Mouse (Mus musculus) midbrain, postnatal 0 days (tissue): ENCODE data around the gene Jup. TPM values are rescaled to one million over a fixed set of nuclear protein-coding genes. Genes with fewer than 3 reads are reported as not detected.

ENCODE experiments used
- ATAC-seq: fragments of 200-750 bp; cut with Nextera tagmentation; 2 replicates; pipeline ENCODE4 v1.8.0; 2017; ENCODE audit warnings: moderate number of reproducible peaks, mild to moderate bottlenecking, moderate TSS enrichment, moderate library complexity; ENCODE audit not compliant: low FRiP score
- DNase-seq: peaks from one replicate; pipeline ENCODE4 v3.0.0-alpha.2; 2015; ENCODE audit warnings: low spot score
- H3K27ac ChIP-seq: fragments of 300-500 bp; sonication (generic); 2 replicates; pipeline ENCODE4 v1.5.1; 2014; ENCODE audit warnings: low read depth, mild to moderate bottlenecking, low read length, mixed read lengths
- H3K27me3 ChIP-seq: fragments of 300-500 bp; sonication (generic); 2 replicates; pipeline ENCODE4 v1.6.1; 2014; ENCODE audit warnings: low read length, control low read depth, mixed read lengths; ENCODE audit not compliant: insufficient read depth
- H3K36me3 ChIP-seq: fragments of 300-500 bp; sonication (generic); 2 replicates; pipeline ENCODE4 v1.6.1; 2014; ENCODE audit warnings: low read length, control low read depth, mixed read lengths; ENCODE audit not compliant: insufficient read depth
- H3K4me1 ChIP-seq: fragments of 300-500 bp; sonication (generic); 2 replicates; pipeline ENCODE4 v1.6.1; 2014; ENCODE audit warnings: mild to moderate bottlenecking, control low read depth, antibody characterized with exemption, low read length, mixed read lengths; ENCODE audit not compliant: insufficient read depth
- H3K4me2 ChIP-seq: fragments of 300-500 bp; sonication (generic); 2 replicates; pipeline ENCODE4 v1.6.1; 2014; ENCODE audit warnings: low read depth, mild to moderate bottlenecking, low read length, mixed read lengths; ENCODE audit not compliant: poor library complexity, severe bottlenecking
- H3K4me3 ChIP-seq: fragments of 300-500 bp; sonication (generic); 2 replicates; pipeline ENCODE4 v1.5.1; 2014; ENCODE audit warnings: low read depth, mild to moderate bottlenecking, low read length, moderate library complexity
- H3K9ac ChIP-seq: fragments of 300-500 bp; sonication (generic); replicated peaks from 2 replicates; pipeline ENCODE4 v1.6.1; 2014; ENCODE audit warnings: mild to moderate bottlenecking, low read length, moderate library complexity, mixed read lengths; ENCODE audit not compliant: poor library complexity, severe bottlenecking
- H3K9me3 ChIP-seq: fragments of 300-500 bp; sonication (generic); 2 replicates; pipeline ENCODE4 v1.6.1; 2016; ENCODE audit warnings: low read length, control low read depth
- CTCF ChIP-seq: IDR thresholded peaks from 2 replicates; pipeline ENCODE4 v1.5.1; 2016; ENCODE audit warnings: antibody characterized with exemption, mild to moderate bottlenecking
- WGBS: fragments of 180-500 bp; shearing (Covaris S2); extraction: QIAGEN DNeasy Blood & Tissue Kit; methylation state at CpG from one replicate; pipeline ENCODE4 v1.1.7; 2014; 5-methylcytosine and 5-hydroxymethylcytosine counted together
- polyA plus RNA-seq: library from polyadenylated mRNA; unstranded; fragments of >200 nt; fragmentation: Nextera tagmentation; extraction: Ambion mirVana; gene quantifications from 2 replicates; pipeline ENCODE4 v1.2.1, GENCODE M21; 2015
- total RNA-seq: library from RNA; depleted of rRNA; stranded (reverse); fragments of >200 nt; gene quantifications from 2 replicates; pipeline ENCODE4 v1.2.3, GENCODE M21; 2014

Gene Jup
- total and polyA plus RNA-seq, 2 experiments from 2014 or later: 69.7 to 156 TPM

DNA sequence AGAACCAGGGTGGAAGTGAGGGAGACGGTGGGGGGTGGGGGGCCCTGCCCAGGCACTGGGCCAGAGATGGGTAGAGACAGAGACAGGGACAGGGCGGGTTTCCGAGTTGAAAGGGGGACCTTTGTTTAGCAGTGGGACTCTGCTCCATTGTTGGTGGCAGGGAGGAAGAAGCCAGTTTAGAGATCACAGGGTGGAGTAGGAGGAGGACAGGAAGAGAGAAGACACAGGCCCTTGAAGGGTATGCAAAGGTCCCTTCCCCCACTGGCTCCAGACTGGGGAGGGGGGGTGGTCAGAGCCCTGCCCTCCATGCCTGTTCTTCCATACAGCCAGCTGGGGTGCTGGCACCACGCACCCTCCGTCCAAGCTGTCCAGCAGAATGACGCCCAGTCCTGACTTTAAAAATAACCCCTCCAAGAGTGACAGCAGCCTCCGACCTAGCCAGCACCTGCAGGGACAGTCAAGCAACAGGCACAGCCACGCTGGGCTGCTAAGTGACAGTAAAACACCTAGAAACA, 7.6 kb downstream of the Jup start:
- no peak for DNase-seq
- Histone ChIP-seq H3K4me3 (no peak overlapping the region), H3K27me3 (no peaks in the 10 kb centered on the region), H3K4me1 (peaks cover 2% of the 10 kb centered on the region; the same call in 1 of the 2 replicates), H3K36me3 (peaks cover 10% of the 10 kb centered on the region), H3K9me3 (no peaks in the 10 kb centered on the region), H3K27ac (no peak overlapping the region), H3K9ac (no peak overlapping the region), H3K4me2 (no peak overlapping the region)
- 42% methylated on average over 8 of the region's 8 CpGs for WGBS
- no peak for ATAC-seq
- TF ChIP-seq CTCF: no peak

DNA sequence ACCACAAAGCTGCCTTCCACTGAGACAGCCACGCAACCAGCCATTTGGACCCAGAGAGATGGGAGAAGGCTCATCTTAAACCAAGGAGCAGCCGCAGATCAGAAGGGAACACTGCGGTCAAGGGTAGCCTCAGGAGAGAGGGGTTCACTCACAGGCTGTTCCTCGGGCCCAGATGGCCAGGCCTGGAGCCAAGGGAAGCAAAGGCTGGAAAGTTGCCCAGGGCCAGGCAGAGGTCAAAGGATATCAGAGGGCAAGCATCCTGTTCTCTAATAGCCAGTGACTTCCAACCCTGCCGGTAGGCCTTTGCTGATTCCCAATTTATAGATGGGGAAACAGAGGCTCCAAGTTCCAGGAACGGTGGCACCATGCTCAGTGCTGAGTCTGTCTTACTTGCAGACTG, 9.0 kb downstream of the Jup start:
- 85% methylated on average over 6 of the region's 6 CpGs for WGBS

DNA sequence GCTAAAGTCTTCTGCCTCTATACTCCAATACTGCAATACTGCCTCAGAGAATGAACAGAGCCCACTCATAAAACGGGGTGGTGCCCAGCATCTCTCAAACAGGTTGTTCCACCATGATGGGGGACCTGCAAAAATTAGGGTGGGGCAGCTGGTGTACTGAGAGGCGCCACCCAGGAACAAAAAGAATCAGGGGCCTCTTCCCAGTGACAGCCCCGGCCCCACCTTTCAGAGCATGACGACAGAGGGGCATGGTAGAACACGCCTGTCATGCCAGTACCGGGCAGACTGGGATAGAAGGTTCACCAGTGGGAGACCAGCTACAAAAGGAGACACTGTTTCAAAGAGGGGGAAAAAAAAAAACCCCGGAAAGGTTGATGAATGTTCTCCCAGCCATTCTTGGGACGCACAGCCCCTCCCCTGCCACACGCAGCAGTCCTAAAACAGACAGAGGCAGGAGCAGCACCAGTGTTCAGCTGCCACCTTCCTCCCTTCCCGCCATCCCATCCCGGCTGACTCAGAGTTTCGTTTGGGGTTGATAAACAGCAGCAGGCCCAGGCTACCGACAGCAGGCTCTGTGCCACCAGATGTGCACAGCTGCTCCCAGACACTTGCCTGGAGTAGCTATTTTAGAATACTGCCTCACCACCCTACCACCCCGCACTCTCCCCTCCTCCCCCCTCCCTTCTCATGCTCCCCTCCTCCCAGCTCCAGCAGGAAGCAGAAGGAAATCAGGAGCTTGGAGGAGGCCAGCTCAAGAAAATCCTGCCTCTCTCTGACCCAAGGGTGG, 9.8 kb downstream of the Jup start:
- DNase-seq: no peak
- no peak for ATAC-seq
- no peak overlapping the region for H3K27ac ChIP-seq
- no peaks in the 10 kb centered on the region for H3K4me1 ChIP-seq
- no peak overlapping the region for H3K4me2 ChIP-seq
- no peaks in the 10 kb centered on the region for H3K27me3 ChIP-seq
- 62% methylated on average over 14 of the region's 14 CpGs for WGBS
- H3K9me3 ChIP-seq: no peaks in the 10 kb centered on the region
- no peak overlapping the region for H3K4me3 ChIP-seq
- no peak overlapping the region for H3K9ac ChIP-seq
- peaks cover 28% of the 10 kb centered on the region for H3K36me3 ChIP-seq
- no peak for TF ChIP-seq CTCF

More for the DNA sequence above, 9.0 kb downstream of the Jup start:
- Histone ChIP-seq H3K9ac (no peak overlapping the region), H3K4me2 (no peak overlapping the region), H3K27ac (no peak overlapping the region), H3K4me1 (no peaks in the 10 kb centered on the region), H3K36me3 (peaks cover 20% of the 10 kb centered on the region), H3K27me3 (no peaks in the 10 kb centered on the region), H3K9me3 (no peaks in the 10 kb centered on the region), H3K4me3 (no peak overlapping the region)
- no peak for DNase-seq
- no peak for ATAC-seq
- no peak for TF ChIP-seq CTCF

DNA sequence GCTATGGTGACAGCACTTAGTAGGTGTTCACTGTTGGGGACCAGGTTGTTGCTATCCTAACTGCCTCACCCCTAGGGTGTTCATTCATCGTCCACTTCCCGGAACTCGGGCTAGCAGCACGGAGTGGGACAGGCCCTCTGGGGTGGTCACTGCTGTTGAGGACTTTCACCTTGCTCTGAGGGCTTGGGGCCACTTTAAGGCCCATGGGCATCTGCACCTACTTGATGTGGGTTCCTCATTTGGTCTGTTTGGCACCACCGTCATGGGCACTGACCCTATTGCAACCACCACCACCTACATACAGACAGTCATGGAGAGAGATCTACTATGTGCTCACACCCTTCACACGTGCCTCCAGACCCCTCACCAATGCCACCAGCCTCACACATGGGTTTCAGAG, 10.5 kb downstream of the Jup start:
- no peak for ATAC-seq
- H3K4me3 ChIP-seq: no peak overlapping the region
- WGBS: 86% methylated on average over 6 of the region's 6 CpGs
- no peak for DNase-seq
- H3K4me2 ChIP-seq: no peak overlapping the region
- H3K36me3 ChIP-seq: peaks cover 35% of the 10 kb centered on the region
- no peak overlapping the region for H3K9ac ChIP-seq
- no peaks in the 10 kb centered on the region for H3K27me3 ChIP-seq
- H3K9me3 ChIP-seq: no peaks in the 10 kb centered on the region
- H3K27ac ChIP-seq: no peak overlapping the region
- no peaks in the 10 kb centered on the region for H3K4me1 ChIP-seq
- no peak for TF ChIP-seq CTCF

DNA sequence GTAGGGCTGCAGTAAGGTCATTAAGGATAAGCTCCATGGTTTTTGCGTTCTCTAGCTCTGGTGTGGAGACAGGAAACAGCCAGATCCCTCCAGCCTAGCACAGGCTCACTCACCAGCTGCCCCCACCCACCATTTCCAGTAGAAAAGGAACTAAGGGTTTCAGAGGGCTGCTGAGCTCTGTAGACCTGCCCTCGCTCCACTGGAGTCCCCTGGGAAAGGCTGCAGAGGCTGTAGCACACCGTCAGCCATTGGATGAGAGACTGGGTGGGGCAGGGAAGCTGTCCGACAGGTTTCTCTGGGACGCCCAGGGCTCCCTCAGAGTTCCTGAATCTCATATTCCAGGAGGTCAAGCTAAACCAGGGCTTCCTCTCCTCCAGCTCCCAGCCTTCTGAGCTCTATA, 11.0 kb downstream of the Jup start:
- Histone ChIP-seq H3K9ac (no peak overlapping the region), H3K9me3 (no peaks in the 10 kb centered on the region), H3K27me3 (no peaks in the 10 kb centered on the region), H3K4me2 (no peak overlapping the region), H3K27ac (no peak overlapping the region), H3K4me1 (no peaks in the 10 kb centered on the region), H3K36me3 (peaks cover 40% of the 10 kb centered on the region), H3K4me3 (no peak overlapping the region)
- DNase-seq (no peak), ATAC-seq (no peak)
- 49% methylated on average over 5 of the region's 5 CpGs for WGBS
- TF ChIP-seq CTCF: no peak

DNA sequence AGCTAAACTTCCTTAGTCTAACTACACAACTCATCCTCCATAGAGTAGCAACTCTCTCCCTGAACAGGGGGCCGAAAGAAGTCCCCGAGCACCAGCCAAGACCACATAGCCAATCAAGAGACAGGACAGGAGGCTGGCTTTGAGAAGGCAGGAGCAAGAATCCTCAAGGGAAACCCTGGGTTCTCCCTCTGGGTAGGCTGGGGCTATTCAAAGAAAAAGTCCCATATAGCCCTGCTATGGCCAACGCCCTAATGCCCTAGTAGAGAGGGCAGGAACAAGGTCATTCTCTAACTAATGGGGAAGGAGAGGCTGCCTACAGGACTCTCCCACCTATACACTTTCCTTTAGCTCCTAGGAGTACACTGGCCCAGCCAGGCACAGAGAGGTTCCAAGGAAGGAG, 12.5 kb downstream of the Jup start:
- ATAC-seq: no peak
- WGBS: 81% methylated on average over 3 of the region's 3 CpGs
- Histone ChIP-seq H3K27me3 (no peaks in the 10 kb centered on the region), H3K4me2 (no peak overlapping the region), H3K4me3 (no peak overlapping the region), H3K36me3 (peaks cover 47% of the 10 kb centered on the region), H3K4me1 (no peaks in the 10 kb centered on the region), H3K9ac (no peak overlapping the region), H3K9me3 (no peaks in the 10 kb centered on the region), H3K27ac (no peak overlapping the region)
- no peak for DNase-seq
- no peak for TF ChIP-seq CTCF
